Mouse (Mus musculus): ENCODE data around the gene Chil1. TPM values are rescaled to one million over a fixed set of nuclear protein-coding genes. Genes with fewer than 3 reads are reported as not detected.

Gene Chil1
- polyA plus RNA-seq, 1 experiment from 2014 or later, result 2.0 TPM

DNA sequence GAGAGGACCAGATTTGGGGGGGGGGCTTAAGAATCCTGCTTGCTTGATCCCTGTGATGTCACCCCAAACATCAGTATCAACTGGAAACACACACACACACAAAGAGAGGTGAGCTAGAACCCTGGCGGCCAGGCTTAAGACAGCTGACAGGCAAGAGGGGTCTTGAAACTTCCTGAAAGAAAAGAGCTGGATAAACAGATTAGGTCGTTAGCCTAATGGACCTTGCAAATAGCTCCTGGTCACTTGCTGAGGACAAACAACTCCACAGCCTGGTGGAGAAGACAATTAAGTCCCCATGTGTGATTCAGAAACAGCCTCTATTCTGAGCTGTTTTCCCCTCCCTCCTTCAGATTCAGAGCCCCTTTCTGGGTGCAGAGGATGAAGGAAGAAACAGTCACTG lies 29.7 kb downstream of the Chil1 start:
- no peak overlapping the region for H3K27ac ChIP-seq (replicated peaks)

DNA sequence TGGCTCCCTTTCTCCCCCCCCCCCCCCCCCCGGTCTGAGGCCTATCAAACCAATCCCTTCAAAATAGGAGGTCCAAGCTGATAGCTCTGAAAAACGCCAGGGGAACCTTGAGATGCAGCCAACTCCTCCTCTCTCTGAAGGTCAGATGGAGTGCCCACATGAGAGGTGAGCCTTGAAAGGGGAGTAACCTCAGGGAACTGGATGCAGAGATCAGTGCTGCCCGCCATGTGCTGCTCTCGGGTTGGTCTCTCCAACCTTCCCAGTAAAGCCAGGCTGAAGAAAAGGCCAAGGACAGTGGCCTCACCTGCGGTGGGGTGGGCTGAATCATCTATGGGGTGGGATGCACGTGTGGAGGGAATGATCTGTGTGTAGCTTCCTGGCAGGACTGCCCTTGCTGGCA lies 30.4 kb downstream of the Chil1 start:
- Histone ChIP-seq H3K4me2 (no peak overlapping the region), H3K4me1 (peaks cover 30% of the 10 kb centered on the region), H3K36me3 (no peaks in the 10 kb centered on the region), H3K27ac (replicated peaks) (no peak overlapping the region), H3K9ac (replicated peaks) (no peak overlapping the region), H3K27me3 (replicated peaks) (no peaks in the 10 kb centered on the region), H3K4me3 (replicated peaks) (no peak overlapping the region), H3K9me3 (replicated peaks) (no peaks in the 10 kb centered on the region)
- 82% methylated on average over 5 of the region's 6 CpGs for WGBS
- no peak for ATAC-seq (ENCODE audit: low FRiP score)

More for the DNA sequence above, 29.7 kb downstream of the Chil1 start:
- H3K4me1 ChIP-seq, result peaks cover 22% of the 10 kb centered on the region
- no peak overlapping the region for H3K4me2 ChIP-seq
- H3K9me3 ChIP-seq (replicated peaks), result no peaks in the 10 kb centered on the region
- H3K27me3 ChIP-seq (replicated peaks), result no peaks in the 10 kb centered on the region
- no peak overlapping the region for H3K9ac ChIP-seq (replicated peaks)
- no peak overlapping the region for H3K4me3 ChIP-seq (replicated peaks)
- no peaks in the 10 kb centered on the region for H3K36me3 ChIP-seq
- WGBS, result 21% methylated on average over 2 of the region's 2 CpGs
- ATAC-seq (ENCODE audit: low FRiP score), result no peak

GRCm38 (mm10) chr1:134213405-134213804 lies 31.4 kb downstream of the Chil1 start:
- Histone ChIP-seq H3K4me2 (no peak overlapping the region), H3K9me3 (replicated peaks) (no peaks in the 10 kb centered on the region), H3K4me3 (replicated peaks) (no peak overlapping the region), H3K27ac (replicated peaks) (0 out of 2 replicates have a peak overlapping the region, but pooled peaks have one; percentile 33), H3K27me3 (replicated peaks) (no peaks in the 10 kb centered on the region), H3K9ac (replicated peaks) (no peak overlapping the region), H3K4me1 (peaks cover 31% of the 10 kb centered on the region), H3K36me3 (no peaks in the 10 kb centered on the region)
- no peak for ATAC-seq (ENCODE audit: low FRiP score)
- 60% methylated on average over 7 of the region's 7 CpGs for WGBS

DNA sequence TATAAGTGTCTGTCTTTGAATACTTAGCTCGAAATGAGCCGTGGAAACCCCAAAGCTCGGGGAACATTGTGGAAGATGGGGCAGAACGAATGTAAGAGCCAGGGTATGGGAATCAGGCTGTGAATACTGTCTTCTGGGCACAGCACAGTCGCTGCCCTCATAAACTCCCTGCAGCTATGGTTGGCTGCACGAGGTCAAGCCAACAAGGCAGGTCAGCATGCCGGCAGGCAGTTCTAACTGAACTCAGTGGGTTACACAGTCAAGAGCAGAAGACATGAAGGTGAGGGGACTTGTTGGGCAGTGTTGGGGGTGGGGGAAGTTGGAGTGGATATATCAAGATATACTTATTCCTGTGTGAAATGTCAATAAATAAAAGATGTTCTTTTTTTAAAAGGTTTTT lies 33.1 kb downstream of the Chil1 start:
- Histone ChIP-seq H3K27ac (replicated peaks) (no peak overlapping the region), H3K4me2 (no peak overlapping the region), H3K9ac (replicated peaks) (no peak overlapping the region), H3K4me1 (peaks cover 34% of the 10 kb centered on the region), H3K27me3 (replicated peaks) (no peaks in the 10 kb centered on the region), H3K9me3 (replicated peaks) (no peaks in the 10 kb centered on the region), H3K36me3 (no peaks in the 10 kb centered on the region), H3K4me3 (replicated peaks) (no peak overlapping the region)
- ATAC-seq (ENCODE audit: low FRiP score), result no peak
- 43% methylated on average over 7 of the region's 7 CpGs for WGBS

DNA sequence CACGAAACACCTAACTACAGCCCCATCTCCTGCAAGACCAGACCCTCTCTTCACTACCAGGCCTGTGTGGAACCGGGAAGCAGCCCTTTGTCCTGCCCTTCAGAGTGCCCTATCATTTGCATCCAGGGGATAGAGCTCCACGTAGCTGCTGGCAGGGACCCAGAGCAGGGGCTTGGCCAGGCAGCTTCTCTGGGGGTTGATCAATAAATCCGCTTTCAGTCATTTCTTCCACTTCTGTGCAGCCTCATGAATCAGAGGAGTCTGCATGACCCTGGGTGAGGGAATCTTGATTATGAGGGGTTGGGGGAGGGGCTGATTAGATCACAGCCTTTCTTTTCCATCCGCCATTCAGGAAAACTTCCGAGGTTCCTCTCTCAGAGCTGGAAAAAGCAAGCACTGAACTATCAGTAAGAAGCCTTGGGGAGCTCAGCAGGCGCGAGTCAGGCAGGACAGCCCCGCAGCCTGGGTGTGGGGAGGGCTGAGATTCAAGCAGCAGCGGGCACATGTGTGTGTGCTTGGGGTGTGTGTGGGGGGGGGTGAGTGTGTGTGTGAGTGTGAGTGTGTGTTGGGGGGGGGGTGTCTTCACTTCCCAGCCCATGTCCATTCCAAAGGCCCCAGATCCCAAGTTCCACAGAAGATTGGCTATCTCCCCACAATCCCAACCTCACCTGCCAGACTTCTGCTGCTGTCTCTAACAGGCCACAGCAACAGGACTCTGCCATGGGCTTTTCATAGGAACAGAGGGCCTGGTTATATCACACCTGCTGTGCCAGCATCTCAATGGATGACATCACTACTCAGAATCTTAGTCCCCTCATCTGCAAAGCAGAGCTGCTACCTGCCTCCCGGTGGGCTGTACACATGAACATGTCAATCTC lies 34.0 kb downstream of the Chil1 start:
- peak overlapping the region; percentile 56; the same call in 1 of the 2 replicates for H3K27ac ChIP-seq (replicated peaks)
- H3K27me3 ChIP-seq (replicated peaks), result no peaks in the 10 kb centered on the region
- no peak overlapping the region for H3K4me2 ChIP-seq
- H3K9me3 ChIP-seq (replicated peaks), result no peaks in the 10 kb centered on the region
- no peak overlapping the region for H3K9ac ChIP-seq (replicated peaks)
- no peak overlapping the region for H3K4me3 ChIP-seq (replicated peaks)
- H3K4me1 ChIP-seq, result peaks cover 34% of the 10 kb centered on the region
- 23% methylated on average over 11 of the region's 11 CpGs for WGBS
- peak; percentile 32; the same call in 1 of the 2 replicates for ATAC-seq (ENCODE audit: low FRiP score)
- H3K36me3 ChIP-seq, result no peaks in the 10 kb centered on the region

GRCm38 (mm10) chr1:134216629-134216971 lies 34.6 kb downstream of the Chil1 start:
- Histone ChIP-seq H3K36me3 (no peaks in the 10 kb centered on the region), H3K9me3 (replicated peaks) (no peaks in the 10 kb centered on the region), H3K4me1 (peaks cover 27% of the 10 kb centered on the region), H3K4me2 (no peak overlapping the region), H3K27me3 (replicated peaks) (no peaks in the 10 kb centered on the region), H3K9ac (replicated peaks) (no peak overlapping the region), H3K27ac (replicated peaks) (no peak overlapping the region), H3K4me3 (replicated peaks) (no peak overlapping the region)
- ATAC-seq (ENCODE audit: low FRiP score), result no peak
- 91% methylated on average over 2 of the region's 2 CpGs for WGBS

DNA sequence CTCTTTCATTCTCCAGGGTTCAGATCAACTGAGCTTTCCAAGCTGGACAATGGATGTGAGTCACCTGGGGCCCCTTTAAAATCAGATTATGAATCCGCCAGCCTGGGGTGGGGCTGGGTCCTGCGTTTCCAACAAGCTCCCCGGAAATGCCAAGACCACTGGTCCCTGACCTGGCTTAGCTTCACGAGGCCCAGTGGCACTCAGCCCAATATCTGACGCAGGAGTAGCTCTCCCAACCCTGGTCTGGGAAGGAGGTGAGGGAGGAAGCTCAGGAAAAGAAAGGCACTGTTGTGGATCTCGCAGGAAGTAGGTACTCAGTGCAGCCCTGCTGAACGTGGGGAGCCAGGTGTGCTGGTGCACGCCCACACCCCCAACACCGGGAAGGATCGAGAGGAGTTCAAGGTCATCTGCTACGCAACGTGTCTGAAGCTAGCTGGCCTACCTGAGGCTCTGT lies 35.1 kb downstream of the Chil1 start:
- Histone ChIP-seq H3K27ac (replicated peaks) (no peak overlapping the region), H3K9ac (replicated peaks) (no peak overlapping the region), H3K9me3 (replicated peaks) (no peaks in the 10 kb centered on the region), H3K36me3 (no peaks in the 10 kb centered on the region), H3K4me3 (replicated peaks) (no peak overlapping the region), H3K27me3 (replicated peaks) (no peaks in the 10 kb centered on the region), H3K4me1 (peaks cover 24% of the 10 kb centered on the region), H3K4me2 (no peak overlapping the region)
- WGBS, result 76% methylated on average over 12 of the region's 12 CpGs
- no peak for ATAC-seq (ENCODE audit: low FRiP score)

DNA sequence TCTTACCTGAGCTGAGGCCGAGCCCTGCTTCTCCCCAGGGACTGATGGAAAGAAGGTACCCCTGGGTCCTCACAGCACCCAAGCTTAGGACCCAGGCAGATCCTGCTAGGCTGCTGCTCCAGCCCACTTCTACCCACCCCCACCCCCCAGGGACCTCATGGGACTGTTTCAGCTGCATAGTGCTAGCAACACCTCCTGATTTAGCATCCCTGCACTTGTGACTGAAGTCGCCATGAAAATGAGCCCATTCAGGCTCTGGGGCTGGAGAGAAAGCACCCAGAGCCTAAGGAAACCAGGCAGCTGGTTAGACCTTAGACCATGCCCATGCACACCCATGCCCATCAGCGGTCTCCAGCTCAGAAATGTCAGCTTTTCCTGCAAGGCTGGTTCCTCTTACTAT lies 36.0 kb downstream of the Chil1 start:
- Histone ChIP-seq H3K4me2 (no peak overlapping the region), H3K4me3 (replicated peaks) (no peak overlapping the region), H3K9ac (replicated peaks) (no peak overlapping the region), H3K27ac (replicated peaks) (no peak overlapping the region), H3K36me3 (no peaks in the 10 kb centered on the region), H3K27me3 (replicated peaks) (no peaks in the 10 kb centered on the region), H3K9me3 (replicated peaks) (no peaks in the 10 kb centered on the region), H3K4me1 (peaks cover 24% of the 10 kb centered on the region)
- no peak for ATAC-seq (ENCODE audit: low FRiP score)
- WGBS, result 87% methylated on average over 3 of the region's 3 CpGs

GRCm38 (mm10) chr1:134219608-134220007 lies 37.6 kb downstream of the Chil1 start:
- no peaks in the 10 kb centered on the region for H3K9me3 ChIP-seq (replicated peaks)
- no peaks in the 10 kb centered on the region for H3K36me3 ChIP-seq
- H3K4me2 ChIP-seq, result no peak overlapping the region
- H3K4me3 ChIP-seq (replicated peaks), result no peak overlapping the region
- no peak for ATAC-seq (ENCODE audit: low FRiP score)
- H3K4me1 ChIP-seq, result peaks cover 24% of the 10 kb centered on the region
- H3K27me3 ChIP-seq (replicated peaks), result no peaks in the 10 kb centered on the region
- H3K9ac ChIP-seq (replicated peaks), result no peak overlapping the region
- 84% methylated on average over 5 of the region's 5 CpGs for WGBS
- no peak overlapping the region for H3K27ac ChIP-seq (replicated peaks)

DNA sequence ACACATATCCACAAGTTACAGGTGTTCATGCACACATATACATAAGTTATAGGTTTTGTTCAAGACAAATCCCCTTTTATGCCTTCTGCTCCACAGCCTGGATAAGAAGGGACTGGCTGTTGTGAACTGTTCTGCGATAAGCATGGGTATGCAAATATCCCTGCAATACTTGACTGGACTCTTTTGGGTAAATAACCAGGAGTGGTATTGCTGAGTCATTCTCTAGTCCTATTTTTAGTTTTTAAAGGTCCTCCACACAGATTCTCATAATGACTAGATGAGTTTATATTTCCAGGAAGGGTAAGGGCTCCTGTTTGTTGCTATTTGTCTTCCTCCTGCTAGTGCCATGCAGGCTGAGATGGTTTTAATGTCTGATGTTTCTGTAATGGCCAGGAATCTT lies 39.2 kb downstream of the Chil1 start:
- WGBS, result 87% methylated on average over 1 of the region's 1 CpGs
- ATAC-seq (ENCODE audit: low FRiP score), result no peak
- no peak overlapping the region for H3K4me3 ChIP-seq (replicated peaks)
- H3K9ac ChIP-seq (replicated peaks), result no peak overlapping the region
- no peak overlapping the region for H3K27ac ChIP-seq (replicated peaks)
- no peaks in the 10 kb centered on the region for H3K36me3 ChIP-seq
- H3K27me3 ChIP-seq (replicated peaks), result no peaks in the 10 kb centered on the region
- H3K9me3 ChIP-seq (replicated peaks), result no peaks in the 10 kb centered on the region
- H3K4me2 ChIP-seq, result no peak overlapping the region
- peaks cover 14% of the 10 kb centered on the region for H3K4me1 ChIP-seq

DNA sequence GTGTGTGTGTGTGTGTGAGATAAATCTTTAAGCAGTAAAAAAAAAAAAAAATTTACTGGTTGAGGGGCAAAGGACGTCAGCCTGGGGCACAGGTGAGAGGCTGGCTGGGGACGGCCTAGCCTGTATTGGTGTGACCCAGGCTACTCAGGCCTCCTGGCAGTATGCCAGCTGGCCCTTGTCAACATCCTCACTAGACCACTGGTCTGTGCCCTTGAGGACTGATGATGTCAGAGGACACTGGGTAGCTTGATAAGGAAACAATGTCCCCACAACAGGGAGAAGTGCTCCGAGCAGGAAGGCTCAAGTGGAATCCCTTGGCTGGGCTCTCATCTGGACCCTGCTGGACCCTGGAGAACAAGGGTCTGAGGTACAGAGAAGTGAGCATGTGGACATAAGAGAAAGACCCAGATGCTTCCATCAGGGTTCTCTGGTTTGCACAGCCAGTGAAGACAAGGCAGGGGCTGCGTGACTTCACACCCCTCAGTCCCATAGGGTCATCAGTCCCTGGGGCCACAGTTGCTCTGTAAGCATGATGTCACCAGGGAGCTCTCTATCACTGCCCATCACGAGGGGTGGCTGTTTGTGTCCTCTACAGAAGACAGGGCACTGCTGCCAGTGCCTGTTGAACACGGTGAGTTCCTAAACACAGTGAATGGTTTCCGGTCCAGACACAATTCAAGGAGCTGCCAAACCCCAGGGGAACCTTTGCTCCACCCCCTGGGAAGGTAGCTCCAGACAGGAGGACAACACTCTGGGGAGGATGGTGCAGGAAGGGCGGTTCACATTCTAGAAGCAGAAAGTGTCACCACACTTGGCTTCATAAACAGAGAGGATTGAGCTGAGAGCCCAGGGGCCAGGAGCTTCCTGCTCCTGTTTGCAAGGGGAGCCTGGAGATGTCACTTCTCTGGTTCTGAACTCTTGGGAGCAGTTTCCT lies 40.4 kb downstream of the Chil1 start:
- no peak overlapping the region for H3K4me3 ChIP-seq (replicated peaks)
- WGBS, result 63% methylated on average over 8 of the region's 8 CpGs
- H3K27me3 ChIP-seq (replicated peaks), result no peaks in the 10 kb centered on the region
- no peak overlapping the region for H3K27ac ChIP-seq (replicated peaks)
- peaks cover 4% of the 10 kb centered on the region; the same call in 1 of the 2 replicates for H3K4me1 ChIP-seq
- no peaks in the 10 kb centered on the region for H3K36me3 ChIP-seq
- ATAC-seq (ENCODE audit: low FRiP score), result no peak
- no peaks in the 10 kb centered on the region for H3K9me3 ChIP-seq (replicated peaks)
- H3K9ac ChIP-seq (replicated peaks), result no peak overlapping the region
- no peak overlapping the region for H3K4me2 ChIP-seq
